Mouse (Mus musculus) midbrain, embryonic 12.5 days (tissue): ENCODE results near the gene Ptprg. TPM values are rescaled to one million over a fixed set of nuclear protein-coding genes. Genes with fewer than 3 reads are reported as not detected.

ENCODE experiments used
- ATAC-seq: fragments of 200-750 bp; cut with Nextera tagmentation; 2 replicates; pipeline ENCODE4 v1.8.0; 2017; ENCODE audit warnings: low read depth, moderate TSS enrichment, moderate library complexity; ENCODE audit not compliant: low FRiP score
- H3K27ac ChIP-seq: fragments of 300-500 bp; sonication (generic); replicated peaks from 2 replicates; pipeline ENCODE4 v1.5.1; 2016; ENCODE audit warnings: mild to moderate bottlenecking
- H3K27me3 ChIP-seq: fragments of 300-500 bp; sonication (generic); 2 replicates; pipeline ENCODE4 v1.6.1; 2016; ENCODE audit warnings: mild to moderate bottlenecking
- H3K36me3 ChIP-seq: fragments of 300-500 bp; sonication (generic); 2 replicates; pipeline ENCODE4 v1.6.1; 2016
- H3K4me1 ChIP-seq: fragments of 300-500 bp; sonication (generic); 2 replicates; pipeline ENCODE4 v1.6.1; 2016
- H3K4me2 ChIP-seq: fragments of 300-500 bp; sonication (generic); replicated peaks from 2 replicates; pipeline ENCODE4 v1.6.1; 2016; ENCODE audit warnings: mild to moderate bottlenecking, moderate library complexity
- H3K4me3 ChIP-seq: fragments of 300-500 bp; sonication (generic); 2 replicates; pipeline ENCODE4 v1.5.1; 2016; ENCODE audit warnings: mild to moderate bottlenecking
- H3K9ac ChIP-seq: fragments of 300-500 bp; sonication (generic); replicated peaks from 2 replicates; pipeline ENCODE4 v1.6.1; 2016; ENCODE audit warnings: mild to moderate bottlenecking, moderate library complexity
- H3K9me3 ChIP-seq: fragments of 300-500 bp; sonication (generic); 2 replicates; pipeline ENCODE4 v1.6.1; 2016; ENCODE audit warnings: mild to moderate bottlenecking
- WGBS: fragments of 180-500 bp; shearing (Covaris S2); methylation state at CpG from one replicate; pipeline ENCODE4 v1.1.7; 2016; 5-methylcytosine and 5-hydroxymethylcytosine counted together
- polyA plus RNA-seq: library from polyadenylated mRNA; unstranded; fragments of >200 nt; fragmentation: Nextera tagmentation; extraction: Ambion mirVana; gene quantifications from 2 replicates; pipeline ENCODE4 v1.2.1, GENCODE M21; 2016

The Ptprg gene
- polyA plus RNA-seq, 1 experiment from 2014 or later: 47.4 TPM

DNA sequence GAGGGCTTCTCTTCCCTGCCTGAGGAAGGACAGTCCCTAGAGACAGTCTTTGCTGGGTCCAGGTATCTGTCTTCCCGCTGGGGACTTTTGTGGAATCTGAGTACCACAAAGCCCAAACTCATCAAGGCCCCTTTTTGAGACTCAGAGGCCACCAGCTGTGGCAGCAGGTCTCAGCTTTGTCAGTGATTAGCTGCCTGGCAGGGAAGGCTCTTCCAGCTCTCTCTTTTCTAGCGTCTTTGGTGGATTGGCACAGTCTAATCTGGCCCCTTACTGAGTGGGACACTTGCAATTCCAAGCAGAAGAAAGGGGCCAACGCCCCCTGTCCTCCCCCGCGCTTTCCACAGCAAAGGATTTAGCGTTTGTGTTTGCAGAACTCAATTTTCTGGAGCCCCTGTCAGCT is 117.5 kb downstream of the Ptprg start:
- no peak for ATAC-seq
- under 1% methylated on average over 6 of the region's 6 CpGs for WGBS
- H3K4me3 ChIP-seq: no peak overlapping the region
- peaks cover 29% of the 10 kb centered on the region for H3K4me1 ChIP-seq
- H3K9ac ChIP-seq: no peak overlapping the region
- peak overlapping the region; percentile 26 for H3K4me2 ChIP-seq
- H3K27me3 ChIP-seq: peaks cover 38% of the 10 kb centered on the region
- H3K36me3 ChIP-seq: no peaks in the 10 kb centered on the region
- H3K27ac ChIP-seq: no peak overlapping the region
- H3K9me3 ChIP-seq: no peaks in the 10 kb centered on the region

DNA sequence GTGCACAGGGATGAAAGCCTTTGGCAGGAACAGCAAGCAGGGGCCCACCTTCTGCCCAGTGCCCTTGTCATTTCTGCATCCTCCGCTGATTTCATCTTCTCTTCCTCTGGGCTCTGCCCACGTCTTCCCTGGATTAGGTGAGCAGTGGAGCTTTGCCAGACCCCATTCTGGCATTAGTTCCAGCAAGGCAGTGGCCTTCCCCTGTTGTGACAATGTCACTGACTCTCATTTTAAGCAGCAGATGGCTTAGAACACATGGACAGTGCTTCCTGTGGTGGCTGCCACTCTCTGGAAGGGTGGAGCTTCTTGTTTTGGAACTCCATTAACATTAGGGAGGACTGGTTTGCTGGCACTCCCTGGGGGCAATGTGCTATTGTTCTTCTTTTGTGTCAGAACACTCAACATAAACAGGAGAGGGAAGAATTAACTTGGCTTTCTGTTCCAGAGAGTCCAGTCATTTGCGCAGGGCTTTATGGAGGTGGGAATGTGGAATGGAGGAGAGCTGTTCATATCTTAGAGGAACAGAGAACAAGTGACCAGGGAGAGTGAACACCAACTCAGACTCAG is 119.7 kb downstream of the Ptprg start:
- no peak overlapping the region for H3K9ac ChIP-seq
- 66% methylated on average over 3 of the region's 3 CpGs for WGBS
- peaks cover 16% of the 10 kb centered on the region for H3K4me1 ChIP-seq
- ATAC-seq: no peak
- H3K36me3 ChIP-seq: no peaks in the 10 kb centered on the region
- no peak overlapping the region for H3K27ac ChIP-seq
- no peak overlapping the region for H3K4me3 ChIP-seq
- H3K27me3 ChIP-seq: peaks cover 25% of the 10 kb centered on the region
- no peaks in the 10 kb centered on the region for H3K9me3 ChIP-seq
- no peak overlapping the region for H3K4me2 ChIP-seq

DNA sequence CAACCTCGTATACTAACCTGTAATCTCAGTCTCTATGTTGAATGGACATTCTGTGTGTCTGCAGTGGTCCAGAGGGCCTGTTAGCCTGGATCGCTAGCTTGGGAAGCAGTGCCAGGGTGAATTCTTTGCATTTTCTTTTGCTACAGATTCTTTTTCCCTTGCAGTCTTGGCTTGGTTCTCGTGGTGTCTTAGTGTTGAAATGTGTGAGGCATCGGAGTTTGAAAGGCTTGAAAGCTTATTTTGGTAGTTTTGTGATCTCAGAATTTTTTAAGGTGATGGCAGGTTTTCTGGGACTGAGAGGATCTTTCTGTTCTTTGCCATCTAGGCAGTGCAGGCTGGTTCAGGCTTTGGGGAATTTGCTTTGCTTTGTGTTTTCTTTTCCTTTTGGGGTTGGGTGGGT is 124.9 kb downstream of the Ptprg start:
- Histone ChIP-seq H3K27me3 (peaks cover 9% of the 10 kb centered on the region; the same call in 1 of the 2 replicates), H3K9me3 (no peaks in the 10 kb centered on the region), H3K27ac (no peak overlapping the region), H3K4me1 (peaks cover 20% of the 10 kb centered on the region), H3K4me3 (no peak overlapping the region), H3K4me2 (no peak overlapping the region), H3K9ac (no peak overlapping the region), H3K36me3 (no peaks in the 10 kb centered on the region)
- WGBS: 80% methylated on average over 4 of the region's 4 CpGs
- no peak for ATAC-seq

DNA sequence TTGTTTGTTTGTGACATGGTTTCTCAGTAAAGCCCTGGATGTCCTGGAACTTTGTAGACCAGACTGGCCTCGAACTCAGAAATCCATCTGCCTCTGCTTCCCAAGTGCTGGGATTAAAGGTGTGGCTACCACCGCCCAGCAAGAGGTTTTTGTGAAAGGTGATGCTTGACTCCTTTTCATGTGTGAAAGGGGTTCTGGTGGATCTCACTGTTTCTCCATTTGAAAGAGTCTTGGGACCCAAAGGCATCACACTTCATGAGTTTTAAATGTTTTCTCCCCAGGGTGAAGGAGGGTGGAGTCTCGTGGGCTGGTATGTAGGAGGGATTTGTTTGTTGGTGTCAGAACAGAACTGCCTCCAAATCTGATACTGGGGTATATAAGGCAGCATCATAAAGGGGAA is 126.4 kb downstream of the Ptprg start:
- peaks cover 32% of the 10 kb centered on the region for H3K4me1 ChIP-seq
- no peak overlapping the region for H3K27ac ChIP-seq
- no peak overlapping the region for H3K4me3 ChIP-seq
- H3K4me2 ChIP-seq: no peak overlapping the region
- no peaks in the 10 kb centered on the region for H3K9me3 ChIP-seq
- 71% methylated on average over 3 of the region's 3 CpGs for WGBS
- no peaks in the 10 kb centered on the region for H3K36me3 ChIP-seq
- H3K9ac ChIP-seq: no peak overlapping the region
- ATAC-seq: no peak
- peaks cover 3% of the 10 kb centered on the region; the same call in 1 of the 2 replicates for H3K27me3 ChIP-seq

DNA sequence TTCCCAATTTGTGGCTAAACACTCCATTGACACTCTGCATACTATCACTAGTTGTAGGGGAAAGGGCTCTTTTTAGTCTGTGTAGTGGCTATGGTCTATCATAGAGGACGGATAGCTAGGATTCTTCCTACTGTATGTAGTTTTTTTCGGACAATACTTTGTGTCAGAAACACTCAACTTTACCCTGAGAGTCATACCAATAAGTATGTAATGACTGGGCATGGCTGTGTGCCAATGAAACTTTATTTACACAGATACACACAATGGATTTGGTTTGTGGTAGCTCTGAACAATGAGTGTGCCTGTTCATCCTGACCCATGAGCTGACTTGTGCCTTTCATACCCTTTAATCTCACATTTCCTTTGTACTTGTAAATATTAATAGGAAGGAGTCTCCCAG is 127.3 kb downstream of the Ptprg start:
- no peak overlapping the region for H3K27ac ChIP-seq
- H3K4me1 ChIP-seq: peaks cover 32% of the 10 kb centered on the region
- no peak overlapping the region for H3K4me3 ChIP-seq
- no peak overlapping the region for H3K9ac ChIP-seq
- WGBS: 82% methylated on average over 2 of the region's 2 CpGs
- peaks cover 3% of the 10 kb centered on the region; the same call in 1 of the 2 replicates for H3K27me3 ChIP-seq
- ATAC-seq: no peak
- no peaks in the 10 kb centered on the region for H3K36me3 ChIP-seq
- H3K9me3 ChIP-seq: no peaks in the 10 kb centered on the region
- no peak overlapping the region for H3K4me2 ChIP-seq

DNA sequence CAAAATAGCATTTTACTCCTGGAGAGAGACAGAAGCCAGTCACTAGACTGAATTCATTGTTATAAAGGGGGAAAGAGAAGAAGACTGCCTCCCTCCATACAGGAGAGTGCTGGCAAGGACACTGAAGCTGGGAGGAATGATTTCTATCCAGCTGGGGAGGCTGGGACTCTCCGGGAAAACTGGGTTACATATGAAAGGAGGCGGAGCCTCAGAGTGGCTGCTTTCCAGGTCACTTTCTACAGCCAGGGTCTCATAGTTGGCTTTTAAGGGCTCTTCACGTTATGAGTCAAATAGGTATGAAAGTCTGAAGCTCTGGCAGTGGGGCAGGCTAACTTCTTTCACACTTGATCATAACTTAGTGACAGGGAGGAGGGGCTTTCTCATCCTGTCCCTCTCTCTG is 129.1 kb downstream of the Ptprg start:
- H3K27me3 ChIP-seq: no peaks in the 10 kb centered on the region
- no peak overlapping the region for H3K27ac ChIP-seq
- WGBS: 33% methylated on average over 3 of the region's 3 CpGs
- H3K4me3 ChIP-seq: no peak overlapping the region
- peaks cover 32% of the 10 kb centered on the region for H3K4me1 ChIP-seq
- ATAC-seq: no peak
- no peak overlapping the region for H3K9ac ChIP-seq
- no peaks in the 10 kb centered on the region for H3K36me3 ChIP-seq
- no peak overlapping the region for H3K4me2 ChIP-seq
- no peaks in the 10 kb centered on the region for H3K9me3 ChIP-seq

DNA sequence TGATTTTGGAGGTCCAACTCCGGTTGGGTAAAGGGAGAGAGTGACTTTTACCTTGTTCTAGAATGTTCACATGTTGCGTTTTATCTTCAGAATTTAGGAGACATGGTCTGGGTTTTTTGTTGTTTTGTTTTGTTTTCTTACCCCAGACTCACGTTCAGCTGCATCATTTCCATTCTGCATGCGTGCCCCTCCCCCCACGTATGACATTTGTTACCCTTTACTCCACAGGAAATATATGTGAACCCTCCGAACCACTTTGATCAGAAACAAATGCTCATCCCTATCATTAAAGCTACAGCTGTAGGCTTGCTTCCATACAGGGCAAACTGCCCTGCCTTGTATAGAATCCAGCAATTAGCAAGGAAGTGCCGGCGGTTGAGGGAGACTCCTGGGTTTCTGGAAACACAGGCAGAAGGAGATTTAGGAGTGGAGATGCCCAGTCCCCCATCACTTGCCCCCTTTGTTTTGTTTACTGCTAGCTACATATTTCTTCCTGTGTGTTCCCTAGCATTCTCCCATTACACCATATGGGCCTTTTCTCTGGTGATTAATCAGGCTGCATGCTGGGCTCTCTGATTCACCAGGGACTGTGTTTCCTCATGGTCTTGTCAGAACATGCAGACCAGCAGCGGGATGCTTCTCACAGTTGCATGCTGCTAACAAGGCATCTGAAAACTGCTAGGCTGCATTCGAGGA is 130.2 kb downstream of the Ptprg start:
- H3K4me3 ChIP-seq: no peak overlapping the region
- H3K9ac ChIP-seq: no peak overlapping the region
- H3K27ac ChIP-seq: no peak overlapping the region
- ATAC-seq: no peak
- no peaks in the 10 kb centered on the region for H3K9me3 ChIP-seq
- H3K27me3 ChIP-seq: no peaks in the 10 kb centered on the region
- H3K4me1 ChIP-seq: peaks cover 32% of the 10 kb centered on the region
- no peaks in the 10 kb centered on the region for H3K36me3 ChIP-seq
- no peak overlapping the region for H3K4me2 ChIP-seq
- 37% methylated on average over 10 of the region's 10 CpGs for WGBS

DNA sequence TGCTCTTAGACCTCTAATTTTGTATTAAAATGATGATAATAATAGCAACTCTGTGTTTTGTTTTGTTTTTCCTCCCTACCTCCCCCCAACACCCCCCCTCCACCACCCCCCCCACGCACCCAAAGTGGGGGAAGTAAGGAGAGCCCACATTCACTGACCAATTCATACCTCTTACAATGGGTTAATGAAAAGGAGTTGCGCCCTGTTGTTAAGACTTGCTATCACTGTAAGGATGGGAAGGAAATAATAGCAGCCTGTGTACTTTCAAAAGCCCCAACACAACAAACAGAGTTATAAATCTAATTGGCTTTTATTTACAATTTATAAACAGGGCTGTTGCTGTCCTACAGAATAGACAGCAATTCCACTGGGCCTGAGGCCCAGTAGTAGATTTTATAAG is 130.8 kb downstream of the Ptprg start:
- ATAC-seq: no peak
- Histone ChIP-seq H3K27me3 (no peaks in the 10 kb centered on the region), H3K36me3 (no peaks in the 10 kb centered on the region), H3K27ac (no peak overlapping the region), H3K4me2 (no peak overlapping the region), H3K4me3 (no peak overlapping the region), H3K9ac (no peak overlapping the region), H3K9me3 (no peaks in the 10 kb centered on the region), H3K4me1 (peaks cover 36% of the 10 kb centered on the region)
- 54% methylated on average over 2 of the region's 2 CpGs for WGBS

DNA sequence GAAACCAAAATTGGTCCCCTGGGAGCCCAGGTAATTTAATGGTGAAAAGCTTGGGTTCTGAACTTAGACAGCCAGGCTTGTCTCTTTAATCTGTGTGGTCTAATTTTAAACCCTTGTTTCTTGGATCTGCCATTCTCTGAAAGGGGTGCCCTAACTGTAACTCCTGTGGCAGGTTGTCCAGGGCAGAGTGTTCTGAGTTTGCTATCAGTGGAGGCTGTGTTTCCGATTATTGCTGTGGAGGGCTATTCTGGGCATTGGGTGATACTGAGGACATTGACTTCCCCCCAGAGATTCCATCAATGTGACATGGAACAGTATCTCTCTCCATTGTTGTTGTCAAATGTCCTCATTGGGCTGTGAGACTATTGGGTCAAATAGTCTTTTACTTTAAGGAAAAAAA is 134.2 kb downstream of the Ptprg start:
- Histone ChIP-seq H3K4me3 (no peak overlapping the region), H3K9ac (no peak overlapping the region), H3K9me3 (no peaks in the 10 kb centered on the region), H3K4me2 (no peak overlapping the region), H3K4me1 (peaks cover 27% of the 10 kb centered on the region), H3K27ac (no peak overlapping the region), H3K27me3 (no peaks in the 10 kb centered on the region), H3K36me3 (no peaks in the 10 kb centered on the region)
- 92% methylated on average over 1 of the region's 1 CpGs for WGBS
- ATAC-seq: no peak

DNA sequence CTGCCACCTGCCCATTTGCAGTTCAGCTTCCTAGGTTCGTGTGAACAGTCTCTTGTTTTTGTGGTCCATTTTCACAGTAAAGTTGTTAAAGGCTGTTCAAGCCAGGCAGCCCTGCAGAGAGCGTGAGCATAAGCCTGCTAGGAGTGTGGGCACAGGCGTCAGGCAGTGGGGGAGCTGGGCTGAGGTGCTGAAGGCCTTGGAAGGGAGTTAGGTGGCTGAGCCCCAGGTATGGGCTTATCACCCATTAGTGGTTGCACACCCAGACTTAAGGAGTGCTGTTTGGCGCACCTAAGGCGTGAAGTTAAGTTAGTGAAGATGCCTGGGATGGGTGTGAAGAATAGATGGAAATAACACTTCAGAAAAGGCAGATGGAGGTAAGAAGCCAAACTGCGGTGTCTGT is 134.8 kb downstream of the Ptprg start:
- no peak overlapping the region for H3K9ac ChIP-seq
- WGBS: 78% methylated on average over 6 of the region's 6 CpGs
- H3K36me3 ChIP-seq: no peaks in the 10 kb centered on the region
- H3K4me1 ChIP-seq: peaks cover 22% of the 10 kb centered on the region
- H3K27ac ChIP-seq: no peak overlapping the region
- H3K9me3 ChIP-seq: no peaks in the 10 kb centered on the region
- no peak overlapping the region for H3K4me2 ChIP-seq
- H3K27me3 ChIP-seq: no peaks in the 10 kb centered on the region
- H3K4me3 ChIP-seq: no peak overlapping the region
- no peak for ATAC-seq

DNA sequence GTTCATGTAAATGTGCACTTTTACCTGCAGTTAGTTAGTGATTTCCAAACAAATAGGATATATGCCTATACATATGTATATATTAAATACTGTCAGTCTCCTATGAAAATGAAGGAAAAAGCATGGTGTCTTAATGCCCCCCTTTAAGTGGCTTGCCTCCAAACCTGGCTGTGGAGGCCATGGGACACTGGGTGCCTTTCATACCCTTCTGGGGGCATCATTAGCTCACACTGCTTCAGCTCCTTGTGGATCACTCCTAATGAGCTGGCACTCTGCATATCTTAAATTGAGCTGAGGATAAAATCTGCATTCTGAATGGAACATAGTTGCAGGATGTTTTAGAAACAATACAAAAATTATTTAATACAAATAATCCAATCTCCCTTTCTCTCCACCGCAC is 136.7 kb downstream of the Ptprg start:
- Histone ChIP-seq H3K4me3 (no peak overlapping the region), H3K4me1 (peaks cover 9% of the 10 kb centered on the region; the same call in 1 of the 2 replicates), H3K9ac (no peak overlapping the region), H3K4me2 (no peak overlapping the region), H3K27ac (no peak overlapping the region), H3K27me3 (no peaks in the 10 kb centered on the region), H3K9me3 (no peaks in the 10 kb centered on the region), H3K36me3 (no peaks in the 10 kb centered on the region)
- no peak for ATAC-seq
- WGBS: 93% methylated on average over 1 of the region's 1 CpGs

DNA sequence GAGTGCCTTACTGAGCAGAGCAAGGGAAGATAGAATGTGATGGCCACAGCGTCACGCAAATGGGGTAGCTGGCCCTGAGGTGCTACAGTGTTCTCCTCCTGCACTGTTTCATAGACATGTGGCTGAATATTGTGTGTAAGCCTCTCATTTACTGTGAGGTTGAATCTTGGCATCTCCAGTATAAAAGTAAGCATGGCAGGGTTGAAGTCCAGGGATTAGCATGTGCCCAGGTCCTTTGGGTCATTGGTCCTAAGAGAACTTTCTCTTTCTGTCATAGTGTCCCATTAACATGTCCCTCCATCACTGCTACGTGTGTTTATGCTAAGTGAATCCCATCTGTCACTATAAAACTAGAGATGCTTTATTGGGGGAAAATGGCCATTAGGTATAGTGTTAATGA is 138.2 kb downstream of the Ptprg start:
- Histone ChIP-seq H3K27ac (no peak overlapping the region), H3K9ac (no peak overlapping the region), H3K27me3 (no peaks in the 10 kb centered on the region), H3K36me3 (no peaks in the 10 kb centered on the region), H3K4me1 (peaks cover 15% of the 10 kb centered on the region; the same call in 1 of the 2 replicates), H3K4me2 (no peak overlapping the region), H3K9me3 (no peaks in the 10 kb centered on the region), H3K4me3 (no peak overlapping the region)
- WGBS: 87% methylated on average over 3 of the region's 3 CpGs
- ATAC-seq: no peak

DNA sequence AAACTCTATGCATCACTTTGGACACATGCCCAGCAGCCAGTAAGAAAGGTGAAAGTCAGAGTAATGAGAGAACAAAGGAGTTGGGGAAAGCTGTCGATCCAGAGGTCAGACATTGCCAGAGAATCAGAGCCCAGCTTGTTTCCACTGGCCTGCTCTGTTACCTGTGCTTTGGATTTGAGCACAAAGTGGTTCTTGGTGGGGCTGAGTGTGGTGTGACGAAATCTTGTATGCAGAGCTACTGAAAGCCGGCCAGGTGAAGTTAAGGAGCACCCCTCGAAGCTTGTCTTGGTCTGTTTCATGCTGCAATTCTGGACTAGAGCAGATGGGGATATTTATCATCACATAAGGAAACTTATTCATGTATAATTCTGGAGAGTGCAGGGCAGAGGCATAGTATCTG is 145.5 kb downstream of the Ptprg start:
- Histone ChIP-seq H3K4me3 (no peak overlapping the region), H3K9me3 (no peaks in the 10 kb centered on the region), H3K4me1 (0 out of 2 replicates have a peak, but pooled peaks cover 6% of the 10 kb centered on the region), H3K9ac (no peak overlapping the region), H3K27ac (no peak overlapping the region), H3K4me2 (no peak overlapping the region), H3K27me3 (no peaks in the 10 kb centered on the region), H3K36me3 (no peaks in the 10 kb centered on the region)
- WGBS: 84% methylated on average over 4 of the region's 4 CpGs
- no peak for ATAC-seq
